Mouse (Mus musculus): Measurements from ENCODE around the gene Spef2. TPM values are rescaled to one million over a fixed set of nuclear protein-coding genes. Genes with fewer than 3 reads are reported as not detected.

The Spef2 gene
- total and polyA plus RNA-seq, 3 experiments, result 0.04 to 0.10 (median 0.09) TPM

GRCm38 (mm10) chr15:9767034-9767433 is 18.4 kb upstream of the Spef2 start:
- TF ChIP-seq POLR2A (IDR thresholded peaks at IDR 0.05; ENCODE audit: insufficient read depth, low read depth, low read length) (no peak), CTCF (IDR thresholded peaks at IDR 0.05) (no peak), EP300 (IDR thresholded peaks at IDR 0.05; ENCODE audit: insufficient read depth, low read depth, low read length) (no peak)
- Histone ChIP-seq H3K9ac (ENCODE audit: low read depth, low read length) (no peak overlapping the region), H3K36me3 (ENCODE audit: control insufficient read depth, insufficient read depth, low read length) (no peaks in the 10 kb centered on the region), H3K4me1 (ENCODE audit: control insufficient read depth, insufficient read depth, low read length) (no peaks in the 10 kb centered on the region), H3K4me3 (no peak overlapping the region), H3K27me3 (ENCODE audit: control insufficient read depth, insufficient read depth, low read length) (no peaks in the 10 kb centered on the region), H3K79me2 (replicated peaks; ENCODE audit: control insufficient read depth, insufficient read depth, low read length) (no peaks in the 10 kb centered on the region), H3K27ac (no peak overlapping the region)
- no peak for DNase-seq
- intact Hi-C loops (cut with DNase I), result no loop called here

GRCm38 (mm10) chr15:9750966-9751365 is 2.3 kb upstream of the Spef2 start:
- Histone ChIP-seq H3K9ac (ENCODE audit: low read depth, low read length) (no peak overlapping the region), H3K36me3 (ENCODE audit: control insufficient read depth, insufficient read depth, low read length) (no peaks in the 10 kb centered on the region), H3K79me2 (replicated peaks; ENCODE audit: control insufficient read depth, insufficient read depth, low read length) (no peaks in the 10 kb centered on the region), H3K27me3 (ENCODE audit: control insufficient read depth, insufficient read depth, low read length) (no peaks in the 10 kb centered on the region), H3K27ac (no peak overlapping the region), H3K4me1 (ENCODE audit: control insufficient read depth, insufficient read depth, low read length) (no peaks in the 10 kb centered on the region), H3K4me3 (no peak overlapping the region)
- intact Hi-C loops (cut with DNase I), result no loop called here
- 88% methylated on average over 3 of the region's 3 CpGs for WGBS
- no peak for DNase-seq
- TF ChIP-seq POLR2A (IDR thresholded peaks at IDR 0.05; ENCODE audit: insufficient read depth, low read depth, low read length) (no peak), CTCF (IDR thresholded peaks at IDR 0.05) (no peak), EP300 (IDR thresholded peaks at IDR 0.05; ENCODE audit: insufficient read depth, low read depth, low read length) (no peak)

- Histone ChIP-seq H3K4me1 (ENCODE audit: control insufficient read depth, insufficient read depth, low read length) (no peaks in the 10 kb centered on the region), H3K27me3 (ENCODE audit: control insufficient read depth, insufficient read depth, low read length) (no peaks in the 10 kb centered on the region), H3K9ac (ENCODE audit: low read depth, low read length) (no peak overlapping the region), H3K79me2 (replicated peaks; ENCODE audit: control insufficient read depth, insufficient read depth, low read length) (no peaks in the 10 kb centered on the region), H3K4me3 (no peak overlapping the region), H3K36me3 (ENCODE audit: control insufficient read depth, insufficient read depth, low read length) (no peaks in the 10 kb centered on the region), H3K27ac (no peak overlapping the region)
- DNase-seq, result no peak
- TF ChIP-seq POLR2A (IDR thresholded peaks at IDR 0.05; ENCODE audit: insufficient read depth, low read depth, low read length), result no peak
- no peak for TF ChIP-seq EP300 (IDR thresholded peaks at IDR 0.05; ENCODE audit: insufficient read depth, low read depth, low read length)
- no peak for TF ChIP-seq CTCF (IDR thresholded peaks at IDR 0.05)
- 56% methylated on average over 5 of the region's 5 CpGs for WGBS
- intact Hi-C loops (cut with DNase I), result no loop called here
Observed at GRCm38 (mm10) chr15:9747410-9748104, 1.1 kb downstream of the Spef2 start.

GRCm38 (mm10) chr15:9742172-9742571 is 6.5 kb downstream of the Spef2 start:
- no peak overlapping the region for H3K27ac ChIP-seq
- no peaks in the 10 kb centered on the region for H3K4me1 ChIP-seq (ENCODE audit: control insufficient read depth, insufficient read depth, low read length)
- H3K27me3 ChIP-seq (ENCODE audit: control insufficient read depth, insufficient read depth, low read length), result no peaks in the 10 kb centered on the region
- DNase-seq, result no peak
- WGBS, result 81% methylated on average over 3 of the region's 3 CpGs
- H3K36me3 ChIP-seq (ENCODE audit: control insufficient read depth, insufficient read depth, low read length), result no peaks in the 10 kb centered on the region
- H3K4me3 ChIP-seq, result no peak overlapping the region
- H3K79me2 ChIP-seq (replicated peaks; ENCODE audit: control insufficient read depth, insufficient read depth, low read length), result no peaks in the 10 kb centered on the region
- no peak overlapping the region for H3K9ac ChIP-seq (ENCODE audit: low read depth, low read length)
- TF ChIP-seq POLR2A (IDR thresholded peaks at IDR 0.05; ENCODE audit: insufficient read depth, low read depth, low read length) (no peak), CTCF (IDR thresholded peaks at IDR 0.05) (no peak), EP300 (IDR thresholded peaks at IDR 0.05; ENCODE audit: insufficient read depth, low read depth, low read length) (no peak)
- intact Hi-C loops (cut with DNase I), result no loop called here

- no peaks in the 10 kb centered on the region for H3K4me1 ChIP-seq (ENCODE audit: control insufficient read depth, insufficient read depth, low read length)
- WGBS, result 38% methylated on average over 7 of the region's 7 CpGs
- no peaks in the 10 kb centered on the region for H3K36me3 ChIP-seq (ENCODE audit: control insufficient read depth, insufficient read depth, low read length)
- TF ChIP-seq CTCF (IDR thresholded peaks at IDR 0.05), result no peak
- TF ChIP-seq EP300 (IDR thresholded peaks at IDR 0.05; ENCODE audit: insufficient read depth, low read depth, low read length), result no peak
- no peak for TF ChIP-seq POLR2A (IDR thresholded peaks at IDR 0.05; ENCODE audit: insufficient read depth, low read depth, low read length)
- H3K27me3 ChIP-seq (ENCODE audit: control insufficient read depth, insufficient read depth, low read length), result no peaks in the 10 kb centered on the region
- H3K9ac ChIP-seq (ENCODE audit: low read depth, low read length), result no peak overlapping the region
- no peak overlapping the region for H3K27ac ChIP-seq
- H3K4me3 ChIP-seq, result no peak overlapping the region
- intact Hi-C loops (cut with DNase I), result loop anchor here (5.0 kb wide), 1 partner anchor 597 kb away; no protein-coding TSS in a partner anchor
- no peak for DNase-seq
- H3K79me2 ChIP-seq (replicated peaks; ENCODE audit: control insufficient read depth, insufficient read depth, low read length), result no peaks in the 10 kb centered on the region
Observed at GRCm38 (mm10) chr15:9714574-9715458, 33.9 kb downstream of the Spef2 start.

GRCm38 (mm10) chr15:9713707-9714106 is 35.0 kb downstream of the Spef2 start:
- Histone ChIP-seq H3K27me3 (ENCODE audit: control insufficient read depth, insufficient read depth, low read length) (no peaks in the 10 kb centered on the region), H3K4me3 (no peak overlapping the region), H3K36me3 (ENCODE audit: control insufficient read depth, insufficient read depth, low read length) (no peaks in the 10 kb centered on the region), H3K27ac (no peak overlapping the region), H3K79me2 (replicated peaks; ENCODE audit: control insufficient read depth, insufficient read depth, low read length) (no peaks in the 10 kb centered on the region), H3K9ac (ENCODE audit: low read depth, low read length) (no peak overlapping the region), H3K4me1 (ENCODE audit: control insufficient read depth, insufficient read depth, low read length) (no peaks in the 10 kb centered on the region)
- TF ChIP-seq CTCF (IDR thresholded peaks at IDR 0.05), result no peak
- no peak for TF ChIP-seq EP300 (IDR thresholded peaks at IDR 0.05; ENCODE audit: insufficient read depth, low read depth, low read length)
- intact Hi-C loops (cut with DNase I), result no loop called here
- no peak for DNase-seq
- 60% methylated on average over 3 of the region's 3 CpGs for WGBS
